Mouse (Mus musculus): ENCODE data around the gene Pam.
"Not testable (repeated sequence)": the region's sequence is repeated elsewhere in the genome, so short reads cannot be mapped to it uniquely, and the experiment has no call there.

Gene Pam

DNA sequence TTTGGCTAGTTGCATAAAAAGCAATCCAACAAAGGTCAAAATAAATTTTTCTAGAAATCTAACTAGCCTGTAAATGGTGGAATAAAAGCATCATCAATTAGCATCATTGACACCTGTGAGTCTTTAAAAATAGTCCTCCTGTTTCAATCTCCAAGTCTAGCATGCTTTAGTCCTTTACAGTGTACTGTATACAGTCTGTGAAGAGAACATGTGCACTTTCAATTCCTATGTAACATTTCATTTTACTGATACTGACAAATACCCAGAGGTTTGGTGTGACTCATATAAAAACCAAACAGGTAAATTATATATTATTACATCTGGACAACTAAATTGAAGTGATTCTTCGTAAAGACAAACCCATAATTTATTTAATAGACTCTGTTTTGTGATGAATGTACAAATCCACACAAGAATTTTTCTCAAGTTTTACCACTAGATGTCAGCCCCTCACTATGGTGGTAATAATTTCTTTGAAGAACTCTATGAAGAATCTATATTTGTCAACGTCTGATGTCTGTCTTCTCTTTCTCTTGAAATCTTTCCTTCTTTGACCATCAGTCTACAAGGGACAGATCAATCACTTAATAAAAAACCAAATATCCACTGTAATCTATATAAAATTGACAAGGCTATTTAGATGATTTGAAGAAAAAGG, 286.1 kb downstream of the Pam start:
- peak; percentile 51 for DNase-seq

GRCm38 (mm10) chr1:97804520-97804919, 290.9 kb downstream of the Pam start:
- no peak for DNase-seq

- no peak for DNase-seq
Observed at GRCm38 (mm10) chr1:97802207-97802902, 293.1 kb downstream of the Pam start.

DNA sequence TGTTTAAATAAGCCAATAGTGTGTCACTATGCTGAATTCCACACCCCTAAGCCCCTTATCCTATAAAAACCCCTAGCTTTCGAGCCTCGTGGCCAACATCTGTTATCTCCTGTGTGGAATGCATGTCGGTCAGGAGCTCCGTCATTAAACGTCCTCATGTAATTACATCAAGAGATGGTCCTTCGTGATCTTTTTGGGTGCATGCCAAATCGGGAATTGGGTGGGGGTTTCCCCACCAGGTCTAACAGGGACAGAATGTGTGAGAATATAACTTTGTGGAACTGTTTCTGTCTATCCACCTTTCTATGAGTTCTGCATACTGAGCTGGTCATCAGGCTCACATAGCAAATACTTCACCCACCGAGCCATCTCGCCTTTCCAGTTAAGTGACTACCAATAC, 299.5 kb downstream of the Pam start:
- no peak for DNase-seq

DNA sequence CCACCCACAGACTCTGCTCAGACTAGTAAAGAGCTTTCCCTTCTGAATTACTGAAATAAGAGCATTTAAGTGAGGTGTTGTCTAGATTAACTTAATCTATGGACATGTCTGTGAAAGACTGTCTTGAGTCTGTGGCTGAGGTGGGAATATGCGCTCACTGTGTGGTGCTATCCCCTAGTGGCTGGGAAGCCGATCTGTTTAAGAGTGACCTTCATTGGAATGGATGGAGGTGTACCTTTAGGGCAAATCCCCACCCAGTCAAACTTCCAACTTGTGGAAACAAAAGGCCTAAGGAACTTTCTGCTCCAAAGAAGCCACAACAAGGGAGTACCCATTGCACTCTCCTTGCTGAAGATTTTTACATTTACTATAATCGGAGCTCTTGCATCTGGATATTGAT, 301.3 kb downstream of the Pam start:
- DNase-seq: no peak

- DNase-seq: no peak
Observed at GRCm38 (mm10) chr1:97788490-97788889, 307.0 kb downstream of the Pam start.

DNA sequence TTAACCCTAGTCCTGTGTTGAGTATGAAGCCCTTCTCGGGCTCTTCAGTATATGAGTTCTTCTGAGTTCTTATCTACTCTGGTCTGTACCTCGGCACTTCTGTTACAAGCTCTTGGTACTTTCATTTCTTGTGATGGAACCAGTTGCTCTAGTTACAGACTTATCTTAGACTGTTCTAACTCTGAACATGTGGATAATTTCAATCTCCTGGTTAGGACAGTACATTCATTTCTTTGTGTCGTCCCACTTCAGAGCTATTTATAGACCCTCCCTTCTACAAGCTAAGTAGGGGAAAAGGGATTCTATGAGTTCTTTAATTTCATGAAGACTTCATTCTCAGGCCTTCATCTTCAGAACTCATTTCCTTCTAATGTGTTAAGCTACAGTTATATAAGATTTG, 307.8 kb downstream of the Pam start:
- DNase-seq: no peak

DNA sequence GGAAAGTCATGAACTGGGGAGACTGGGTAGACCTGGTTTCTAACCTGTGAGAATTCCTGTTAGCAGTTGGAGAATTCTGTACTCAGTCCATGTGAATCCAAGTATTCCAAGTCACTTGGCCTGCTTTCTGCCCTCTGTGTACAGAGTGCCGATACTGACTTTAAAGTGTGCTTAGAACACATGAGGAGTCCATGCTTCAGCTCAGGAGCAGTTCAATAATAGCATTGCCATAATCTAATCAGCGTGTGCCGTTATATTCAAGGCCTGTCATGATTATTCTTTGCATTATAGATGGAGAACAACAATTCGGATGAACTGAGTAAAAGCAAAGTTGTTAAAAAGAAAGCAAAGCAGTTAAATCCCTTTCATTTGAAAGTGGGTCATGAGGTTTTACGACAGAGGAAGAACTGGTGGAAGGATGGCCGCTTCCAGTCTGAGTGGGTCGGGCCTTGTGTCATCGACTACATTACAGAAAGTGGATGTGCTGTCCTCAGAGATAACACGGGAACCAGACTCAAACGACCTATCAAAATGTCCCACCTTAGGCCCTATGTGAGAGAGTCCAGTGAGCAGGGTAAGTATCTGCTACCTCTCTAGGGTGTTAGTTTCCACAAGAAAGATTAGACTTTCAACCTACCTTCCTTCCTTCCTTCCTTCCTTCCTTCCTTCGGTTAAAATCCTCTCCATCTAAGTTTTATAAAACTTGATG, 309.6 kb downstream of the Pam start:
- no peak for DNase-seq

GRCm38 (mm10) chr1:97784928-97785327, 310.5 kb downstream of the Pam start:
- no peak for DNase-seq

DNA sequence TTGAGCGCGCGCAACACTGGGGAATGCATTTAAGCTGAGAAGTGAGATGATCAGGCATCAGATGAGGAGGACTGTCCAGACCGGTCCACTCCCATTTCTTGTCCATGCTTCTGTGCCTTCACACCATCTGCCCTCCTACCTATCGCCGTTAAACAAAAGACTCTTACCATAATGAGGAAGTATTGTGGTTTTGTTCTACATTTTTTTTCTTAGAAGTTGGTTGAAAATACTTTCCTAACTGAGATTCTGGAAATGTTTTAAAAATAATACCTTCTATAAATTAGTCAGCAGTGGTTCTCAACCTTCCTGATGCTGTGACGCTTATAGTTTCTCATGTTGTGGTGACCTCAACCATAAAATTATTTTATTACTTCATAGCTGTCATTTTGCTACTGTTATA, 313.8 kb downstream of the Pam start:
- no peak for DNase-seq

DNA sequence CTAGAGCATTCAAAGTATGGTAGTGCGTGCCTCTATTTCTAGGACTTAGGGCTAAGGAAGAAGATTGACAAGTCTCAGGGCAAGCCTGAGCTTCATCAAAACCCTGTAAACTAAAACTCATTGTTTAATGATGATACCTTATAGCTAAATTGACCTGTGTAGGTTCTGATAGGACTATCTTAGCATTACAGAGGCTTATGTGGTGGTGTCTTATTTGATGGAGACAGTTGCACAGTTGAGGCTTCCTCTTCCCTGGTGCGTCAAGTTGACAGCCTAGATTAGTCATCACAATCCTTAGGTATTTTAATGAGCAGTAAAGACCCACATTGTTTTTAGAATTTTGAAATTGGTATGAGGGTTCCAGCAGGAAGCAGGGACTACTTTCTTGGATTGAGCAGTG, 321.5 kb downstream of the Pam start:
- DNase-seq: no peak

DNA sequence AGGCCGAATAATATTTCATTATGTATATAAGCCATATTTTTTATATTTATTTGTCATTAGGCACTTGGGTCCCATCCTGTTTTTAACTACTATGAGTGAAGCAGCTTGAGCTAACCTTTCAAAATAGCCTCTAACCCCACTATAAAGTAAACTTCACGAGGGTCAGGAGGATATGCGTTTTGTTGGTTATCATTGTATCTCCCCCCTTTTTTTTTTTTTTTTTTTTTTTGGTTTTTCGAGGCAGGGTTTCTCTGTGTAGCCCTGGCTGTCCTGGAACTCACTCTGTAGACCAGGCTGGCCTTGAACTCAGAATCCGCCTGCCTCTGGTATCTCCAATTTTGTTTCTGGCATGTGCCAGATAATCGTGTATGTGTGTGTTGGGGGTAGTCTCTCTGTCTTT, 322.1 kb downstream of the Pam start:
- no peak for DNase-seq

DNA sequence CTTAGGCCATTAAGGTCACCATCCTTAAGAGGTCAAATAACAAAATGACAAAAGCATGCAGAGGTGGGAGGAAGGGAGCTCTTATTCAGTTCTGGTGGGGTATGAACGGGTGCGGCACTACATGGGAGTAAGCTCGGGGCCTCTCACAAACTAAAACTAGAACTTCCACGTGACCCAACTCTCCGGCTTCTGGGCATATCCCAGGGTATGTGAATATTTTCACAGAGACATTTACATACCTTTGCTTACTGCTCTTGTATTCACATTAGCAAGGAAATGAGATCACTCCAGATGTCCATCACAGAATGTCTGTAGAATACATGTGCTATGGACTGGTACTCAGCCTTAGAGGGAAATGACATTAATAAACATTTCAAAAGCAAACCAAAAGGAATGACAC, 323.7 kb downstream of the Pam start:
- DNase-seq: no peak

DNA sequence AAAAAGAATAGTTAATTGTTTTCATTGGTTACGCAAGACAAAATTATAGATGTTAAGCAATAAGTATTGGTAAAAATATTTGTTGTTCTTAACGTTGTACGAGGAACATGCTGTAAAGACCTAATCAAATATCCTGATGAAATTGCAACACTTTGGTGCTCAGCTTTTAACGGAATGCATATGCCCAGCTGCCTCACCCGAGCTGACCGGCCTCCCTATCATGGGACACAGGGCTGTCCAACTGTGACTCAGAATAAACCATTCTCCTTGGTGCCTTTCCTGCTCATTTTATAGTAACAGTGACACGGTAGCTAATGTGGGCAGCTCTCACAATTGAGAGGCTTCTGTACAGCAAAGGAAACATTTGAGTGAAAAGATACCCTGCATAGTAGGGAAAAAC, 324.3 kb downstream of the Pam start:
- peak; percentile 23 for DNase-seq

DNA sequence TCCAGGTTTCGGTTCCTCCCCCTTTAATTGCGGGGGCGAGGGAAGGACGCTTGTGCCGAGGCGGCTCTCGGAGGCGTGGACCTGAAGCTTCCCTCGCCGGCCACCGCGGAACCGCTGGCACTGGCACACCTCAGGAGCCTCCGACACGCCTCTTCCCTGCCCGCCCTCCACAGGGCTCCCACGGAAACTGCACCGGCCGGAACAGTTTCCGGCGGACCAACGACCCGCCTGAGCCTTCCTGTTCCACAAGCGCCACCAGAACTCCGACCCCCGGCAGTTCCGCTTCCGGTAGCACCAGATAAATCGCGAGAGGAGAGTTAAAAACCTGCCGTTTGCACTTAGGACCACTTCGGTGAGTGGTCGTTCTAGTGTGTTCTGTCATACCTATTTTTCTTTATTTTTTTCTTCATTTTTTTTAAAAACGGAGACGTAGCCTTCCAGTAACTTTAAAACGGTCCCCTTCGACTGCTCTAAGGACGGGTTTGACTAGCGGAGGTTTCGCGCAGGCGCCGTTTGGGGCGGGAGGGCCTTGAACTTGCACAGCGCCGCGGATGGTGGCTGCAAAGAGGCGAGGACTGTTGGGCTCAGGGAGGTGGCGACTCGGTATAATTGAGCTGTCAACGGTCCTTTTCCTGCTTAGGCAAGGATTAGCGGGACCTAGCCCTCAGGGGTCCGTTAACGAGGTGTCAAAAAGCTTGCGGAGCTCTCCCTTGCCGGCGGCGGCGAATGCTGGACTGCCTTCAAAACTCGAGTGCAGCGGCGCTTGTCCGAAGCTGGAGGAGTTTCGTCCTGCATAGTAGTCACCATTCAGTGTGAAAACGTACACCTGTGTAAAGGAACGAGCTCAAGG, 325.3 kb downstream of the Pam start, which contains the start of the genes Gin1 and Ppip5k2:
Gin1 (plus strand) TSS at position 269 of the 850 bp plus-strand sequence.
Ppip5k2 (minus strand) TSS at position 508 of the 850 bp plus-strand sequence.
- peak; percentile 96 for DNase-seq

- no peak for DNase-seq
Observed at GRCm38 (mm10) chr1:97769294-97769903, 326.0 kb downstream of the Pam start.

DNA sequence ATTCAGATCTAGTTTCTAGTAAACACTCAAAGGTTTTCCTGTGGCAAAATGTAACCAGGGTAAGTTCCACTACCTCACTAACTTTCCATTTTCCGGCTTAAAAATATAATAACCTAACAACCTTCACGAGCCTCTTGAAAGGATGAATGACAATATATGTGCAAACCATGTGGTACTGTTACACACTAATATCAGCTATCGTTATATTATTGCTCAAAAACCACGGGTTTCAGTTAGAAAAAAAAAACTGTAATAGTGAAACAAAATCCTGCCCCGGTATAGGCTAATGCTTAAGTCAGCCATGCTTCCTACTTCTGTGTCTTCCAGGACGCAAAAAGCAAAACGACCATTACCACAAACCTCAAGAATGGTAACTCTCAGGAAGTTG, 326.5 kb downstream of the Pam start:
- no peak for DNase-seq

GRCm38 (mm10) chr1:97768089-97768488, 327.4 kb downstream of the Pam start:
- DNase-seq: no peak

- not testable (repeated sequence) for DNase-seq
Observed at GRCm38 (mm10) chr1:97765712-97766111, 329.7 kb downstream of the Pam start.

DNA sequence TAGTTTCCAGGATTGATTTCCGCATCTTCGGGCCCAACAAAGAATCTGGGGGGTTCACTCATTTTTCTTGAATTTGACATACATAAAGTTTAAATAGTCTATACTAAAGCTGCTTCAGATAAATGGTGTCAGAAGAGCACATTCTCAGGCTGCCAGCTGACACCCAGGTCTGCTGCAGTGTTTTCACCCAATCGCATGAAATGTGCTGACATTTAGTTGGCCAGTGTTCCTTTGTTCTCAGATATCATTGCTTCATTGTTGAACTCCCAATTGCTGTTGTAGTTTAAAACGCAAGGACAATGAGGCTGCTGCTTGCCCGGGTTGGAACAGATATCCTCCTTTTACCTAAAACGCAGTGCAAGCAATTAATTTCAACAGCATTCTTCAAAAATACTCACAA, 334.0 kb downstream of the Pam start:
- DNase-seq: no peak

DNA sequence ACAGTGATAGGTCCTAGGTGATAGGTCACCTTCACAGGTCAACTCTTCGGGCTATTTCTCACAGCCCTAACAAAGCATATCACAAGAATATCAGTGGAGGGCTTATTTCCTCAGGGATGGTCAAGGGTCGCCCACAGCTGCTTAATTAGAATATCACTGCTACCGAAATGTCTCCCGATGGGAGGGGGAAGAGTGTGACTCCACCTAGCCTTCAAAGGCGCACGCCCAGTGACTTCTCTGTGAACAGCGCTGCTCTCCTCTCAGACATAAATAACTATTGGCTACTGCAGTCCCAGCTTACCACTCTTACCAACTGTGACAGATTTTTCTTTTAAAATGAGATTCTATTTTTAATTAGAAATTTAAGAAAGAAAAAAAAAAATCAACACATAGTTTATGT, 334.8 kb downstream of the Pam start:
- DNase-seq: no peak

DNA sequence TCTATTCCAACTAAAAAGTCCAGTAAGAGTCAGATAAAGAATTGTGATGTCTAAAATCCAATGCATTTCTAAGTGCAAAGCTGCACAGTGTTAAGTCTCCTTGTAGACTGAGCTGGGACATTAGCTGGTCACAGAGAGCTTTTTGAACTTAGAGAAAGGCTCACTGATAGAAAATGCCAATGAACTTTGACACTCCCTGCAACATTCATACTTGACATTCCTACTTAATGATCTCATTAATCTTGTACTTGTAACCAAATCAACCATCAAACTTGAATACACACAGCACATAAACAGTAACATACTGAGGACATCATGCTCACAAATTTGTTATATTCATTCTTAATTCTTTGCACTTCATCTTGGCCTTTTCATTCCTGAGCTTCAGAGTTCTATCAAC, 335.6 kb downstream of the Pam start:
- no peak for DNase-seq

- DNase-seq: no peak
Observed at GRCm38 (mm10) chr1:97754392-97754791, 341.1 kb downstream of the Pam start.
